Mouse (Mus musculus) liver, adult 2 months (tissue): Measurements from ENCODE around the gene Cyp2b19. TPM values are rescaled to one million over a fixed set of nuclear protein-coding genes. Genes with fewer than 3 reads are reported as not detected.
A peak's percentile ranks its signal among the peaks of the same experiment; 100 is the strongest.

Experiments
- DNase-seq: peaks from one replicate; pipeline ENCODE4 v3.0.0-alpha.2; 2011; ENCODE audit warnings: low read depth, low spot score; ENCODE audit errors: extremely low read depth
- H3K27ac ChIP-seq: fragments of 200-500 bp; replicated peaks from 2 replicates; pipeline ENCODE4 v1.5.1; 2012; ENCODE audit warnings: low read depth, mild to moderate bottlenecking, control low read depth, inconsistent platforms, low read length; ENCODE audit not compliant: insufficient read depth
- H3K27me3 ChIP-seq: fragments of 200-500 bp; 2 replicates; pipeline ENCODE4 v1.6.1; 2012; ENCODE audit warnings: mild to moderate bottlenecking, moderate library complexity, low read length, inconsistent platforms; ENCODE audit not compliant: control insufficient read depth, insufficient read depth
- H3K36me3 ChIP-seq: fragments of 200-500 bp; 2 replicates; pipeline ENCODE4 v1.6.1; 2012; ENCODE audit warnings: low read length, inconsistent platforms; ENCODE audit not compliant: control insufficient read depth, insufficient read depth
- H3K4me1 ChIP-seq: fragments of 200-500 bp; 2 replicates; pipeline ENCODE4 v1.6.1; 2011; ENCODE audit warnings: low read length; ENCODE audit not compliant: control insufficient read depth, insufficient read depth
- H3K4me3 ChIP-seq: fragments of 200-500 bp; 2 replicates; pipeline ENCODE4 v1.5.1; 2011; ENCODE audit warnings: low read depth, mild to moderate bottlenecking, control low read depth, low read length, moderate library complexity; ENCODE audit not compliant: insufficient read depth
- H3K79me2 ChIP-seq: fragments of 200-500 bp; 2 replicates; pipeline ENCODE4 v1.6.1; 2012; ENCODE audit warnings: inconsistent platforms, mild to moderate bottlenecking, low read length, moderate library complexity; ENCODE audit not compliant: control insufficient read depth, insufficient read depth
- H3K9ac ChIP-seq: fragments of 200-500 bp; 2 replicates; pipeline ENCODE4 v1.6.1; 2012; ENCODE audit warnings: low read depth, mild to moderate bottlenecking, control low read depth, inconsistent platforms, low read length
- CTCF ChIP-seq: fragments of 200-500 bp; IDR thresholded peaks from 2 replicates; pipeline ENCODE4 v1.5.1; 2011; ENCODE audit warnings: low read depth, low read length, control low read depth
- POLR2A ChIP-seq: fragments of 200-500 bp; IDR thresholded peaks from 2 replicates; pipeline ENCODE4 v1.6.1; 2011; ENCODE audit warnings: low read length, control low read depth; ENCODE audit not compliant: insufficient read depth; ENCODE audit errors: extremely low read depth
- WGBS: fragments of 180-500 bp; shearing (Covaris S2); methylation state at CpG from one replicate; pipeline ENCODE4 v1.1.7; 2018; 5-methylcytosine and 5-hydroxymethylcytosine counted together
- polyA plus RNA-seq: library from polyadenylated mRNA; depleted of rRNA; stranded (reverse); fragments of >200 nt; gene quantifications from 2 replicates; pipeline ENCODE4 v1.2.3, GENCODE M21; 2012; rRNA removed
- total RNA-seq: library from RNA; depleted of rRNA; stranded (reverse); fragments of >200 nt; gene quantifications from 2 replicates; pipeline ENCODE4 v1.2.3, GENCODE M21; 2014; rRNA removed

Cyp2b19 gene
- total and polyA plus RNA-seq, 2 experiments: not detected

GRCm38 (mm10) chr7:26789984-26790383 is 33.0 kb downstream of the Cyp2b19 start:
- no peak overlapping the region for H3K9ac ChIP-seq
- TF ChIP-seq CTCF (no peak), POLR2A (no peak)
- H3K4me1 ChIP-seq: no peaks in the 10 kb centered on the region
- no peaks in the 10 kb centered on the region for H3K27me3 ChIP-seq
- DNase-seq: no peak
- no peak overlapping the region for H3K4me3 ChIP-seq
- H3K79me2 ChIP-seq: no peaks in the 10 kb centered on the region
- WGBS: 52% methylated on average over 6 of the region's 6 CpGs
- no peaks in the 10 kb centered on the region for H3K36me3 ChIP-seq
- no peak overlapping the region for H3K27ac ChIP-seq

GRCm38 (mm10) chr7:26800104-26800503 is 43.2 kb downstream of the Cyp2b19 start:
- no peaks in the 10 kb centered on the region for H3K27me3 ChIP-seq
- H3K36me3 ChIP-seq: no peaks in the 10 kb centered on the region
- H3K27ac ChIP-seq: no peak overlapping the region
- H3K9ac ChIP-seq: no peak overlapping the region
- peaks cover 2% of the 10 kb centered on the region; the same call in 1 of the 2 replicates for H3K4me1 ChIP-seq
- no peak for TF ChIP-seq CTCF
- TF ChIP-seq POLR2A: no peak
- H3K79me2 ChIP-seq: no peaks in the 10 kb centered on the region
- no peak overlapping the region for H3K4me3 ChIP-seq
- peak; percentile 52 for DNase-seq

GRCm38 (mm10) chr7:26800996-26801395 is 44.1 kb downstream of the Cyp2b19 start:
- no peak overlapping the region for H3K9ac ChIP-seq
- H3K27ac ChIP-seq: no peak overlapping the region; the same call in 1 of the 2 replicates
- no peaks in the 10 kb centered on the region for H3K36me3 ChIP-seq
- H3K4me1 ChIP-seq: peaks cover 2% of the 10 kb centered on the region; the same call in 1 of the 2 replicates
- no peak overlapping the region for H3K4me3 ChIP-seq
- TF ChIP-seq POLR2A: no peak
- TF ChIP-seq CTCF: no peak
- DNase-seq: peak; percentile 98
- no peaks in the 10 kb centered on the region for H3K79me2 ChIP-seq
- H3K27me3 ChIP-seq: no peaks in the 10 kb centered on the region
- 61% methylated on average over 1 of the region's 1 CpGs for WGBS

- TF ChIP-seq POLR2A (no peak), CTCF (no peak)
- Histone ChIP-seq H3K4me3 (no peak within 1 kb of the TSS), H3K36me3 (no peaks in the 10 kb centered on the region), H3K79me2 (no peaks in the 10 kb centered on the region), H3K9ac (no peak within 1 kb of the TSS), H3K27me3 (no peaks in the 10 kb centered on the region), H3K27ac (no peak within 1 kb of the TSS), H3K4me1 (no peaks in the 10 kb centered on the region)
- WGBS: 63% methylated on average over 2 of the region's 2 CpGs
- DNase-seq: no peak
These were observed 51.6 kb downstream of the Cyp2b19 start, which contains the start of gene Cyp2g1 for GRCm38 (mm10) chr7:26808592-26808991. Gene Cyp2g1, plus strand, starts transcription at chr7:26808892.

Other genes starting within 250 kb of the Cyp2b19 start
- gene Nlrp9a, start 222.1 kb upstream of the Cyp2b19 start, total RNA-seq: not detected in 2 replicates
- gene Nlrp9a, start 222.1 kb upstream of the Cyp2b19 start, polyA plus RNA-seq: not detected in 2 replicates
- gene Vmn1r185, start 138.7 kb upstream of the Cyp2b19 start, total RNA-seq: not detected in 2 replicates
- gene Vmn1r185, start 138.7 kb upstream of the Cyp2b19 start, polyA plus RNA-seq: not detected in 2 replicates
- not detected in 2 replicates for gene Cyp2b23, start 70.7 kb upstream of the Cyp2b19 start, total RNA-seq
- gene Cyp2b23, start 70.7 kb upstream of the Cyp2b19 start, polyA plus RNA-seq: not detected in 2 replicates
- gene Cyp2g1, start 51.8 kb downstream of the Cyp2b19 start, total RNA-seq: 10.7 and 14.6 TPM in 2 replicates
- gene Cyp2g1, start 51.8 kb downstream of the Cyp2b19 start, polyA plus RNA-seq: 7.6 and 8.5 TPM in 2 replicates
- 1,078 and 1,690 TPM in 2 replicates for gene Cyp2a5, start 78.2 kb downstream of the Cyp2b19 start, total RNA-seq
- 424 and 429 TPM in 2 replicates for gene Cyp2a5, start 78.2 kb downstream of the Cyp2b19 start, polyA plus RNA-seq
- 36.9 and 78.1 TPM in 2 replicates for gene Cyp2a22, start 182.2 kb downstream of the Cyp2b19 start, total RNA-seq
- gene Cyp2a22, start 182.2 kb downstream of the Cyp2b19 start, polyA plus RNA-seq: 27.6 and 96.1 TPM in 2 replicates